Mouse (Mus musculus) G1E (cell line): ENCODE measurements around the gene Gcn1l1.

ENCODE experiments used
- CTCF ChIP-seq: IDR thresholded peaks from 2 replicates; pipeline ENCODE4 v1.5.1; 2012; ENCODE audit warnings: low read depth, low read length, inconsistent platforms, mixed read lengths
- GATA1 ChIP-seq: IDR thresholded peaks from 2 replicates; pipeline ENCODE4 v1.6.1; 2012; ENCODE audit warnings: borderline replicate concordance, low read length, inconsistent platforms, mixed read lengths

DNA sequence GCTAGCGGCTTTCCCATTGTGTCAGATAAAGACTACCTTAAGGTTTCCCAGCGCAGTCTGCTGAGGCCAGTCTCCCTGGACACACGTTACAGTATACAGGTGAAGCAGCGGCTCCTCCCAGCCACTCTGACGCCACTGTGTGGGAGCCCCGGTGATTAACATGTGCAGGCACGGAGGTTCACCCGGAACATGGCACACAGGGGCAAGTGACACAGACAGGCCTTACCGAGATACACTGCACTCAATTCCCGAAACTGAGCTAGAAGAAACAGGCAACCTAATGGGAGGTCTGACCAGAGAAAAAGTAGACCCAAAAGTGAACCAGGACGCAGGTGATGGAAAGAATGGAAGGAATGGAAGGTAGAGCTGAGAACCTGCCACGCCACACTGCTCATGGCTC is 88.7 kb downstream of the Gcn1l1 start:
- TF ChIP-seq CTCF (no peak), GATA1 (no peak)
